Mouse (Mus musculus): ENCODE results near the gene Mars.

DNA sequence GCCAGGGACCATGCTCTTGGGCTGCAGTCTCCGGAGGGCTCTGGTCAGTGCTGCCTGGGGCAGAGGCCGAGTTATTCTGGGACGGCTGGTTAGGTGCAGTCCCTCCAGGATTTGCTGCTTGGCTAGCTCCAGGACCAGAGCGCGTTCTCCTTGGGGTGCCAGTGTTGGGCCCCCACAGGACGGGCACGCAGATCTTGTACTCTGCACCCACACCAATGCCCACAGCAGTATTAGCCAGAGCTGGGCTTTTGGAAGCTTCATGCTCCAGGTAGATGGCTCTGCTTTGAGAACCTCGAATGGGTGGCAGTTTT is 39.7 kb upstream of the Mars start:
- no peak for TF ChIP-seq CTCF (IDR thresholded peaks at IDR 0.05; ENCODE audit: borderline replicate concordance, insufficient read depth, low read length)
- TF ChIP-seq POLR2A (IDR thresholded peaks at IDR 0.05; ENCODE audit: low read depth, low read length) = no peak
